ENCODE assay signal across 7 mouse cellular contexts in the genomic region with DNA sequence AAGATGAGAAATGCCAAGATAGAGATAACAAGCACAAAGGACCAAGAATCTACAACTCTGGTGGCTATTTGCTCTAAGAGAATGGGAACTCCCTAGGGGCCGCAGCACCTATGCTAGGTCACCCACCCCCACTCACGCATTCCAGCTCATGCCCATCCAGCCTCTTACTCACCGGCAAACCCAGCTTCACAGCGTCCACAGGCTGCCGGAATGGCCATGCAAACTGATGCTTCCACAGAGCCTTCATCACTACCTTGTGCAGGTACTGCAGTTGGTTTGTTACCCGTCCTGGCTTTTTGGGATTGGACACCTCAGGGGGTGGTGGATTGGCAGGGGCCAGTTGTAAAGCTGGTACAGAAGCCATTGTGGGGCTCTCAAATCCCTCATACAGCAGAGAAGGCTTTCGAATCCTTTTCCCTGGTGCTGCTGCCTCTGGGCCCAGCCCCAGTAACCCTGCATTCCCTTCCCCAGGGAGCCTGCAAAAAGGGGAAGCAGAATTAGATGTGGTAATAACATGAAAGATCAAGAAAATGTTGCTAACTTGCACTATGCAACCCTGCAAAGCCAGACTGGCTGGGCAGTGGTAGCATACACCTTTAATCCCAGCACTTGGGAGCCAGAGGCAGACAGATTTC. TPM values are rescaled to one million over a fixed set of nuclear protein-coding genes. Genes with fewer than 3 reads are reported as not detected.
DNase-seq lines count a peak whose midpoint lies in the region; ATAC-seq lines count a peak whose summit lies in the region.

No protein-coding gene starts in this region.

- no peaks in the 10 kb centered on the region for H3K9me3 ChIP-seq in embryonic facial prominence, embryonic 14.5 days (ENCODE audit: control insufficient read depth, low read length)
- H3K9me3 ChIP-seq in intestine, embryonic 15.5 days: no peaks in the 10 kb centered on the region
- no peaks in the 10 kb centered on the region for H3K9me3 ChIP-seq in neural tube, embryonic 12.5 days

- H3K27me3 ChIP-seq in embryonic facial prominence, embryonic 14.5 days (replicated peaks; ENCODE audit: control insufficient read depth, insufficient read depth, low read length): no peaks in the 10 kb centered on the region
- H3K27me3 ChIP-seq in intestine, embryonic 15.5 days (replicated peaks): no peaks in the 10 kb centered on the region
- H3K27me3 ChIP-seq in neural tube, embryonic 12.5 days (replicated peaks): no peaks in the 10 kb centered on the region

- DNase-seq in spleen, postnatal 36 days (ENCODE audit: low spot score in 2 of 2): peak; percentile 50 to 66
- DNase-seq in spleen, adult 18-20 months: no peak
- DNase-seq in embryonic facial prominence, embryonic 14.5 days (ENCODE audit: low spot score): no peak
- no peak for DNase-seq in embryo, embryonic 11 days
- DNase-seq in layer of hippocampus, adult 9-10 months (ENCODE audit: low spot score): no peak

- peak overlapping the region; percentile 85 for H3K9ac ChIP-seq in embryonic facial prominence, embryonic 14.5 days (ENCODE audit: low read depth, low read length)
- H3K9ac ChIP-seq in intestine, embryonic 15.5 days: peak overlapping the region; percentile 48
- H3K9ac ChIP-seq in neural tube, embryonic 12.5 days: peak overlapping the region; percentile 96

- peaks cover 73% of the 10 kb centered on the region for H3K36me3 ChIP-seq in embryonic facial prominence, embryonic 14.5 days (ENCODE audit: control insufficient read depth, insufficient read depth, low read length)
- H3K36me3 ChIP-seq in intestine, embryonic 15.5 days: peaks cover 57% of the 10 kb centered on the region
- peaks cover 63% of the 10 kb centered on the region for H3K36me3 ChIP-seq in neural tube, embryonic 12.5 days

- 21% methylated on average over 6 of the region's 7 CpGs for WGBS in embryonic facial prominence, embryonic 14.5 days
- 21% methylated on average over 7 of the region's 7 CpGs for WGBS in intestine, embryonic 15.5 days
- WGBS in neural tube, embryonic 12.5 days: 43% methylated on average over 7 of the region's 7 CpGs

- peak overlapping the region; percentile 81 for H3K4me2 ChIP-seq in embryonic facial prominence, embryonic 14.5 days (ENCODE audit: low read depth, low read length)
- peak overlapping the region; percentile 82 for H3K4me2 ChIP-seq in intestine, embryonic 15.5 days (replicated peaks)
- peak overlapping the region; percentile 99 for H3K4me2 ChIP-seq in neural tube, embryonic 12.5 days (replicated peaks)

- no peak for ATAC-seq in embryonic facial prominence, embryonic 14.5 days (ENCODE audit: low read depth)
- ATAC-seq in intestine, embryonic 15.5 days: no peak
- no peak for ATAC-seq in neural tube, embryonic 12.5 days (ENCODE audit: low FRiP score, low read depth)

- no peak overlapping the region for H3K27ac ChIP-seq in embryonic facial prominence, embryonic 14.5 days (replicated peaks; ENCODE audit: low read depth, low read length)
- H3K27ac ChIP-seq in intestine, embryonic 15.5 days: no peak overlapping the region
- H3K27ac ChIP-seq in neural tube, embryonic 12.5 days: no peak overlapping the region

- peak overlapping the region; percentile 92 for H3K4me3 ChIP-seq in embryonic facial prominence, embryonic 14.5 days (ENCODE audit: low read depth, low read length)
- H3K4me3 ChIP-seq in intestine, embryonic 15.5 days (replicated peaks): peak overlapping the region; percentile 92
- H3K4me3 ChIP-seq in neural tube, embryonic 12.5 days: peak overlapping the region; percentile 96

- H3K4me1 ChIP-seq in embryonic facial prominence, embryonic 14.5 days (ENCODE audit: control insufficient read depth, insufficient read depth, low read length): peaks cover 7% of the 10 kb centered on the region; the same call in 1 of the 2 replicates
- H3K4me1 ChIP-seq in intestine, embryonic 15.5 days (replicated peaks): peaks cover 24% of the 10 kb centered on the region
- H3K4me1 ChIP-seq in neural tube, embryonic 12.5 days: peaks cover 13% of the 10 kb centered on the region

RNA-seq across cellular contexts. Expression of a gene that starts 2.5 kb away (rescaled TPM):
- 13.6 and 14.9 TPM in 2 replicates for polyA plus RNA-seq in embryonic facial prominence, embryonic 14.5 days (2014; fragmentation: Nextera tagmentation; extraction: Ambion mirVana)
- 11.3 and 13.4 TPM in 2 replicates for polyA plus RNA-seq in intestine, embryonic 15.5 days (2015; fragmentation: Nextera tagmentation; extraction: Ambion mirVana)
- 12.3 and 15.0 TPM in 2 replicates for polyA plus RNA-seq in neural tube, embryonic 12.5 days (2016; fragmentation: Nextera tagmentation; extraction: Ambion mirVana)

RNA-seq across cellular contexts. Expression of a gene that starts 5.6 kb away (rescaled TPM):
- polyA plus RNA-seq in embryonic facial prominence, embryonic 14.5 days (2014; fragmentation: Nextera tagmentation; extraction: Ambion mirVana): 103 and 105 TPM in 2 replicates
- 88.2 and 90.7 TPM in 2 replicates for polyA plus RNA-seq in intestine, embryonic 15.5 days (2015; fragmentation: Nextera tagmentation; extraction: Ambion mirVana)
- 135 and 141 TPM in 2 replicates for polyA plus RNA-seq in neural tube, embryonic 12.5 days (2016; fragmentation: Nextera tagmentation; extraction: Ambion mirVana)

RNA-seq across cellular contexts. Expression of a gene that starts 24.7 kb away (rescaled TPM):
- 0.36 and 0.76 TPM in 2 replicates for polyA plus RNA-seq in embryonic facial prominence, embryonic 14.5 days (2014; fragmentation: Nextera tagmentation; extraction: Ambion mirVana)
- polyA plus RNA-seq in intestine, embryonic 15.5 days (2015; fragmentation: Nextera tagmentation; extraction: Ambion mirVana): 0.66 and 0.85 TPM in 2 replicates
- polyA plus RNA-seq in neural tube, embryonic 12.5 days (2016; fragmentation: Nextera tagmentation; extraction: Ambion mirVana): 0.44 and 0.50 TPM in 2 replicates

RNA-seq across cellular contexts. Expression of a gene that starts 26.3 kb away (rescaled TPM):
- polyA plus RNA-seq in embryonic facial prominence, embryonic 14.5 days (2014; fragmentation: Nextera tagmentation; extraction: Ambion mirVana): 0.22 and 0.39 TPM in 2 replicates
- 0.68 and 0.83 TPM in 2 replicates for polyA plus RNA-seq in intestine, embryonic 15.5 days (2015; fragmentation: Nextera tagmentation; extraction: Ambion mirVana)
- 0.17 and 0.23 TPM in 2 replicates for polyA plus RNA-seq in neural tube, embryonic 12.5 days (2016; fragmentation: Nextera tagmentation; extraction: Ambion mirVana)

RNA-seq across cellular contexts. Expression of a gene that starts 36.0 kb away (rescaled TPM):
- polyA plus RNA-seq in embryonic facial prominence, embryonic 14.5 days (2014; fragmentation: Nextera tagmentation; extraction: Ambion mirVana): 2.8 and 4.3 TPM in 2 replicates
- polyA plus RNA-seq in intestine, embryonic 15.5 days (2015; fragmentation: Nextera tagmentation; extraction: Ambion mirVana): 3.2 TPM in 2 replicates
- polyA plus RNA-seq in neural tube, embryonic 12.5 days (2016; fragmentation: Nextera tagmentation; extraction: Ambion mirVana): 0.23 and 0.47 TPM in 2 replicates

Comparison
In these comparisons a context has a peak if more than half of its experiments do, and no peak if none do; other contexts are left out.
1. DNase-seq: peak in spleen, postnatal 36 days (2 of 2); none in spleen, adult 18-20 months (0 of 2), embryonic facial prominence, embryonic 14.5 days (single experiment), embryo, embryonic 11 days (single experiment) and layer of hippocampus, adult 9-10 months (single experiment).
2. Peak in every context shown above with its lines, with median percentiles within 50 percentile points of each other: H3K4me2 ChIP-seq, H3K4me3 ChIP-seq and H3K9ac ChIP-seq.